Comparison of ENCODE assay signal across 11 mouse cellular contexts in the genomic region with DNA sequence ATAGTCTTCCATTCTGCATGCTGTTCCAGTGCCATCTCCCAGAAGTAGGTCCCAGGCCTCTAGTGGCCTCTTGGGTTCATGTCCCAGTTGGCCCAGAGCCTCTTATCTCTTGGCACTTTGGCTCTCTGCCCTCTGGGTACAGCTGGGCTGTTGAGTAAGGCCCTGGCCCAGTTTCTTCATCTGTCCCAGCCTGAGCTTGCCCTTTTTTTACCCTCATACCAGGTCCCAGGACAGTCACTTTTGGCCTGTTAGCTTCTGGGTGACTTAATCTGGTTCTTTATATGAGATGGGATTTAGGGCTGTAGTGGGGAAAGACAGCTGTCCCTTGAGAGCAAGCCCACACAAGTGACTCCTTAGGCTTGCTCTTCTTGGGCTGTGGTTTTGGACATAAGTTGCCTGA. TPM values are rescaled to one million over a fixed set of nuclear protein-coding genes. Genes with fewer than 3 reads are reported as not detected.
DNase-seq lines count a peak whose midpoint lies in the region; ATAC-seq lines count a peak whose summit lies in the region.
"Had no signal": no experiment of that assay in that cellular context is flagged by ENCODE, and none has a peak within 500 bp of the region (broad histone marks: within the 10 kb centered on the region; RNA-seq: fewer than 3 reads in every experiment).

No protein-coding gene starts in this region.

- no peaks in the 10 kb centered on the region for H3K9me3 ChIP-seq in heart, embryonic 10.5 days
- no peaks in the 10 kb centered on the region for H3K9me3 ChIP-seq in hindbrain, embryonic 16.5 days (ENCODE audit: control insufficient read depth, low read length)
- H3K9me3 ChIP-seq: liver, embryonic 15.5 days had no signal

- no peaks in the 10 kb centered on the region for H3K4me1 ChIP-seq in heart, embryonic 10.5 days
- no peaks in the 10 kb centered on the region for H3K4me1 ChIP-seq in hindbrain, embryonic 16.5 days (ENCODE audit: control insufficient read depth, insufficient read depth, low read depth, low read length)

- DNase-seq in heart, adult 11 months: peak; percentile 96
- DNase-seq in heart, embryonic 10.5 days (ENCODE audit: low spot score): no peak
- DNase-seq in Muller cell, postnatal 12 days (ENCODE audit: inconsistent ontology term): peak; percentile 65
- peak; percentile 61 for DNase-seq in lung, postnatal 10 days
- no peak for DNase-seq in left cerebral cortex, postnatal 4 days
- DNase-seq in frontal cortex, postnatal 25 days (ENCODE audit: low spot score in 2 of 2): no peak

- H3K4me3 ChIP-seq in heart, embryonic 10.5 days: no peak overlapping the region
- H3K4me3 ChIP-seq in hindbrain, embryonic 16.5 days (ENCODE audit: low read length): no peak overlapping the region
- H3K4me3 ChIP-seq: erythroblast, embryonic 14.5 days; liver, embryonic 15.5 days had no signal

- H3K9ac ChIP-seq in hindbrain, embryonic 16.5 days (ENCODE audit: low read depth, low read length): no peak overlapping the region
- H3K9ac ChIP-seq: liver, embryonic 15.5 days had no signal

- H3K27me3 ChIP-seq in heart, embryonic 10.5 days (ENCODE audit: insufficient read depth, poor library complexity, severe bottlenecking): no peaks in the 10 kb centered on the region
- no peaks in the 10 kb centered on the region for H3K27me3 ChIP-seq in hindbrain, embryonic 16.5 days (replicated peaks; ENCODE audit: control insufficient read depth, insufficient read depth, low read length)
- H3K27me3 ChIP-seq: CH12.LX; liver, embryonic 15.5 days had no signal

- intact Hi-C loops in left cerebral cortex, postnatal 4 days (cut with DNase I): no loop called here

- ATAC-seq in erythroid progenitor cell, adult 5-6 weeks (replicated peaks; ENCODE audit: low FRiP score, poor library complexity, severe bottlenecking): 0 out of 2 replicates have a peak, but pooled peaks have one; percentile 27
- ATAC-seq in hindbrain, embryonic 16.5 days: no peak

- no peak overlapping the region for H3K4me2 ChIP-seq in hindbrain, embryonic 16.5 days (ENCODE audit: low read length)
- H3K4me2 ChIP-seq: liver, embryonic 15.5 days had no signal

- H3K27ac ChIP-seq in heart, embryonic 10.5 days: no peak overlapping the region
- no peak overlapping the region for H3K27ac ChIP-seq in hindbrain, embryonic 16.5 days (ENCODE audit: low read depth, low read length)
- H3K27ac ChIP-seq: liver, embryonic 15.5 days had no signal

- H3K36me3 ChIP-seq in heart, embryonic 10.5 days: peaks cover 79% of the 10 kb centered on the region
- peaks cover 37% of the 10 kb centered on the region for H3K36me3 ChIP-seq in hindbrain, embryonic 16.5 days (ENCODE audit: control insufficient read depth, insufficient read depth, low read length)

RNA-seq across cellular contexts. Expression of a gene that starts 13.3 kb away (rescaled TPM):
- 129 and 140 TPM in 2 replicates for polyA plus RNA-seq in heart, embryonic 10.5 days (2016; fragmentation: Nextera tagmentation; extraction: Ambion mirVana)
- 118 and 151 TPM in 2 replicates for total RNA-seq in erythroid progenitor cell, adult 5-6 weeks (2015; ENCODE audit: low replicate concordance)
- 103 and 168 TPM in 2 replicates for total RNA-seq in erythroid progenitor cell, adult 5-6 weeks (2017; ENCODE audit: low replicate concordance)
- 100 to 1,000 TPM; 145 to 153 TPM for total RNA-seq in left cerebral cortex, postnatal 4 days (2021)
- 153 and 159 TPM in 2 replicates for polyA plus RNA-seq in hindbrain, embryonic 16.5 days (2015; fragmentation: Nextera tagmentation; extraction: Ambion mirVana)

RNA-seq across cellular contexts. Expression of a gene that starts 13.5 kb away (rescaled TPM):
- 36.1 and 55.2 TPM in 2 replicates for polyA plus RNA-seq in heart, embryonic 10.5 days (2016; fragmentation: Nextera tagmentation; extraction: Ambion mirVana)
- total RNA-seq in erythroid progenitor cell, adult 5-6 weeks (2015; ENCODE audit: low replicate concordance): 80.9 and 111 TPM in 2 replicates
- total RNA-seq in erythroid progenitor cell, adult 5-6 weeks (2017; ENCODE audit: low replicate concordance): 33.9 and 79.7 TPM in 2 replicates
- 10 to 100 TPM; 33.2 to 33.3 TPM for total RNA-seq in left cerebral cortex, postnatal 4 days (2021)
- 25.4 and 30.8 TPM in 2 replicates for polyA plus RNA-seq in hindbrain, embryonic 16.5 days (2015; fragmentation: Nextera tagmentation; extraction: Ambion mirVana)

RNA-seq across cellular contexts. Expression of a gene that starts 37.1 kb away (rescaled TPM):
- 29.9 and 36.1 TPM in 2 replicates for polyA plus RNA-seq in heart, embryonic 10.5 days (2016; fragmentation: Nextera tagmentation; extraction: Ambion mirVana)
- total RNA-seq in erythroid progenitor cell, adult 5-6 weeks (2015; ENCODE audit: low replicate concordance): 4.6 and 14.1 TPM in 2 replicates
- total RNA-seq in erythroid progenitor cell, adult 5-6 weeks (2017; ENCODE audit: low replicate concordance): 5.4 and 20.9 TPM in 2 replicates
- total RNA-seq in left cerebral cortex, postnatal 4 days (2021): 10 to 100 TPM; 41.1 to 43.9 TPM
- 63.7 and 67.7 TPM in 2 replicates for polyA plus RNA-seq in hindbrain, embryonic 16.5 days (2015; fragmentation: Nextera tagmentation; extraction: Ambion mirVana)

RNA-seq across cellular contexts. Expression of a gene that starts 44.9 kb away (rescaled TPM):
- polyA plus RNA-seq in heart, embryonic 10.5 days (2016; fragmentation: Nextera tagmentation; extraction: Ambion mirVana): 1.00 and 2.2 TPM in 2 replicates
- total RNA-seq in erythroid progenitor cell, adult 5-6 weeks (2015; ENCODE audit: low replicate concordance): not detected in 2 replicates
- 0.51 TPM in 1 of 2 replicates, not detected in the other for total RNA-seq in erythroid progenitor cell, adult 5-6 weeks (2017; ENCODE audit: low replicate concordance)
- 10 to 100 TPM; 10.8 to 13.2 TPM for total RNA-seq in left cerebral cortex, postnatal 4 days (2021)
- 1.2 and 1.4 TPM in 2 replicates for polyA plus RNA-seq in hindbrain, embryonic 16.5 days (2015; fragmentation: Nextera tagmentation; extraction: Ambion mirVana)

Comparison
In these comparisons a context has a peak if more than half of its experiments do, and no peak if none do; other contexts are left out.
1. DNase-seq: peak in heart, adult 11 months (single experiment), Muller cell, postnatal 12 days (single experiment) and lung, postnatal 10 days (single experiment); none in heart, embryonic 10.5 days (single experiment), left cerebral cortex, postnatal 4 days (single experiment) and frontal cortex, postnatal 25 days (0 of 2).